Mouse (Mus musculus): ENCODE measurements around the gene Cmtm1.

- TF ChIP-seq CTCF (IDR thresholded peaks at IDR 0.05; ENCODE audit: extremely low read depth, insufficient read length, insufficient replicate concordance, low read depth, low read length): no peak
- TF ChIP-seq POLR2A (IDR thresholded peaks at IDR 0.05; ENCODE audit: low read depth, low read length): peak; percentile 83
Observed at GRCm38 (mm10) chr8:104248276-104248675, 61.7 kb downstream of the Cmtm1 start, which contains the start of gene Tk2.

Measured in small intestine, adult 2 months (tissue).